Mouse (Mus musculus): ENCODE measurements around the gene Trim2.

Trim2 gene

DNA sequence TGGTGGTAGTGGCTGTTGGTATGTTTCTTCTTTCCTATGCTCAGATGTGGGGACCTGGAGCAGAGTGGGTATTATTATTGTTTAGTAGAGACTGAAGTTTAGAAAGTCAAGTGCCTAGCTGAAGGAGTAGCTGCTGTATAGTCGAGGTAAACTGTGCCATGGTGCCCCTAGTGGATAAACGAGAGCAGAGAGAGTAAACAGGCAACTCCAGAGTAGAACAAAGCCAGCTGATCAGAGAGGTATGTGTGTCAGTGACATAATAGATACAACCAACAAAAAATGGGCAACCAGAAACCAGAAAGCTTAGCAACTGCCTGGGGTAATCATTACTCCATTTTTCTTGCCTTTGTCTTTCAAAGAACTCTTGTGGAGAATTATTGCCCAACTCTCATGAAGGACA is 81.7 kb downstream of the Trim2 start:
- no peak for DNase-seq (ENCODE audit: inconsistent ontology term)

DNA sequence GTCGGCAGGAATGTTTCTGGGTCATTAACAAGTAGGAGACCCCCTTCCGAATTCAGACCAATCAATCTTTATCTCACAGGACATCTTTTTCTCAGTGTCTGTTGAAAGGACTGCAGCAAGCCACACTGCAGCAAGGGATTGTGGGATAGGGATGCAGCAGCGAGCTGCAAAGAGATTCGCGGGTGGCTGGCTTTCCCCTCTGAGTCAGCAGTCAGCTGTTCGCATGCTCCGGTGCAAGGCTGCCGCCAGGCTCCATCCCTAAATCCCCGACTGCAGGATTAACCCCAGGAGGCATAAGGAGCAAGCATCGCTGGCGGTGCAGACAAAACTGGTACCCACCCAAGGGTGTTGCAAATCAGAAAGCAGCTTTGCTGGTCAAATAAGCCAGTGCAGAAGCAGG is 85.9 kb downstream of the Trim2 start:
- DNase-seq (ENCODE audit: inconsistent ontology term) = peak; percentile 76

DNA sequence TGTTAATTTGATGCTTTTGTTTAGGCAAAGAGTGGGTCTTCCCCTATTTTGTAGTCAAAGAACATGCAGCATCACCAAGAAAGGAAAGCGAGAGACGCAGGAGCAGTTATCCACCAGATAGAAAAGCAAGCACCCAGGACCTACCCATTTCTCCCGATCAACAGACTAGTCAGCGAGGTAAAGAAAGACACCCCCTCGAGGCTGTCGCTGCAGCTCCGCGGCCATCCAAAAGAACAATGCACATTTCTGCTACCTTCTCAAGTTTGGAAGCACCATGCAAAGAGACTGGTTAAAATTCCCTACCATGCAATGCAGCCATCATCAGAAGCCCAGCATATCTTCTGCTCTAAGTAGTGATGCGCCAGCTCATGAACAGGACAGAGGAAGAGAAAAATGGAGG is 86.4 kb downstream of the Trim2 start:
- DNase-seq (ENCODE audit: inconsistent ontology term) = no peak

GRCm38 (mm10) chr3:84219720-84220273 is 86.9 kb downstream of the Trim2 start:
- no peak for DNase-seq (ENCODE audit: inconsistent ontology term)

DNA sequence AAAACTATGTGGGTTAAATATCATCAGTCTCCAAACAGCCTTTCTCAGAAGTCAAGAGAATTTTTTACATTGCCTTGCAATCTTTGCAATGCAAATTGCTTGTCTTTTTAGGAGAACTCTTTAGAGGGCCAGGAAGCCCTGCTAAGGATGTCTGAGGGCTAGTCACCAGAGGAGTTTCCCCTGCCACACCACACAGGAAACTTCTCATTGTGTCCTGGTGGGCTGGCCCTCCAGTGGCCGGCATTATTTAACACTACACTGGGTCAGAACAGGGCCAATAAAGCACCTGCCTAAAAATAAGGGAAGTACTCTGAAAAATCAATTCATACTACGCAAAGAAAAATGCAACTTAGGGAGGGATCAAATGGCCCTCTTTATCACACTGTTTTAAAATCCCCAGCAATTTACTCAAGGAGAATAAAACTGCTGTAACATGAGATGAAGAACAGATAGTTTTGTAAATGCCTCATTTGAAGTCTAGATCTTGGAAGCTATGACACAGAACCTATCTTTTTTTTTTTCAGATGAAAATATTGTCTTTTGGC is 87.4 kb downstream of the Trim2 start:
- no peak for DNase-seq (ENCODE audit: inconsistent ontology term)

- DNase-seq (ENCODE audit: inconsistent ontology term) = no peak
Measured at GRCm38 (mm10) chr3:84218498-84218897, 88.2 kb downstream of the Trim2 start.

DNA sequence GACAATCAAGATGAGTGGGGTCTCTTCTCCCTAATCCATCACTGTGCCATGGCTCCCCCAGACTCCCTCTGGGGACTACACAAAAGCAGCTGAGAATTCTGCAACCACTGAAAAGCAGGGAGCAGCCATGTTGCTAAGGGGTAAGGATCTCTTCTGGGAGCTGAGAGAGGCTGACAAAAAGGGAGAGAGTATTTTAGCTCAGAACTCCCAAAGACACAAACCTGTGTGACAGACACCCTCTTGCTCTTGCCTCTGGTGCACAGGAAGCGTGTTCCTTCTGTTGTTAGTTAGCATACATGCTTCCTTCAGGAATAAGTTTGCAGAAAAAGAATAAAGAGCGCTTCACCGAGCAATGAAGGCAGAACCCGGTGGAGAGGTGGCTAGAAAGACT is 88.7 kb downstream of the Trim2 start:
- DNase-seq (ENCODE audit: inconsistent ontology term) = no peak

- DNase-seq (ENCODE audit: inconsistent ontology term) = no peak
Measured at GRCm38 (mm10) chr3:84217118-84217960, 89.3 kb downstream of the Trim2 start.

DNA sequence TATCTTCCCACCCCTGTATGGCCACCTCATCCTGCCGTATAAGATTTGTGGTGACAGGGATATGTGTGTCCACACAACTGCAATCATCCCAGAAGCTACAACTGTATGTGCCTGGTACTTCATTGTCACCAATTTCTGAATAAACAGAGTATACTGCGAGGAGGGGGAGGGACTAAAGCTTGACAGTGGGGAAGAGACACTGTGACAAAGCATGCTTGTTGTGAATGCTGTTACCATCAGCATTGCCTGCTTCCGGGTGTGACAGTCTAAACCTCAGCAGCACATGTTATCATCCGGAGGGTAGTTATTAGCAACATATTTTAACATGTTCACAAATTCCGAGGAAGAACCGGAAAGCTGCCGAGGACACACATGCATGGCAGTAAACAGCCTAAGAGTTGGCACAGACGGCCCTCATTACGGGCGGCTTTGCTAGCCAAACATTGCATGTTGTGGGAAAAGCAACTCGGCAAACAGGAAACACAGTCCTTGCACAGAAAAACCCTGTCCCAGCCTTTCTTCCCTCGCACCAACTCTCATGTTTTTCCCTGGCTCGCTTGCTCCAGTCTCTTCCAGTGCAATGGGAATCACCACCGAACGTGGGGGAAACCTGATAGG is 90.8 kb downstream of the Trim2 start:
- DNase-seq (ENCODE audit: inconsistent ontology term) = no peak

DNA sequence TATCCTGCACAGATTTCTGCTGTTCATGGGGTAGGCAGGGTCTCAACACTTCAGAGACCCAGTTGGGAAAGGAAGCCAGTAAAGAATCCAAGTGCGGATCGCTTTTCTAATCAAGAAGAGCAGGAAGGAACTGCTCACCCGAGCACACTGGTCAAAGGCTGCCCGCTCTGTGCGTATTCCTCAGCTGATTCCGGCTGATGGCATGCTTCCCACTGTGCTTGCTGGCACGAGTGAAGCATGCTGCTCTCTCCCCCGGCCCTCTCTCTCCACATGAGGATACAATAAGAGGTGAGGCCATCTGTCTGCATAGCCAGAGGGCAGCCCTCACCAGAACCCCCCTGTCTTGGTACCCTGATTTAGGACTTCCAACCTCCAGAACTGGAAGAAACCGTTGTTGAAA is 91.4 kb downstream of the Trim2 start:
- peak; percentile 73 for DNase-seq (ENCODE audit: inconsistent ontology term)

- no peak for DNase-seq (ENCODE audit: inconsistent ontology term)
Measured at GRCm38 (mm10) chr3:84214501-84214900, 92.2 kb downstream of the Trim2 start.

- no peak for DNase-seq (ENCODE audit: inconsistent ontology term)
Measured at GRCm38 (mm10) chr3:84211340-84211875, 95.3 kb downstream of the Trim2 start.

- peak; percentile 73 for DNase-seq (ENCODE audit: inconsistent ontology term)
Measured at GRCm38 (mm10) chr3:84208917-84209513, 97.7 kb downstream of the Trim2 start.

- no peak for DNase-seq (ENCODE audit: inconsistent ontology term)
Measured at GRCm38 (mm10) chr3:84208475-84208874, 98.2 kb downstream of the Trim2 start.

DNA sequence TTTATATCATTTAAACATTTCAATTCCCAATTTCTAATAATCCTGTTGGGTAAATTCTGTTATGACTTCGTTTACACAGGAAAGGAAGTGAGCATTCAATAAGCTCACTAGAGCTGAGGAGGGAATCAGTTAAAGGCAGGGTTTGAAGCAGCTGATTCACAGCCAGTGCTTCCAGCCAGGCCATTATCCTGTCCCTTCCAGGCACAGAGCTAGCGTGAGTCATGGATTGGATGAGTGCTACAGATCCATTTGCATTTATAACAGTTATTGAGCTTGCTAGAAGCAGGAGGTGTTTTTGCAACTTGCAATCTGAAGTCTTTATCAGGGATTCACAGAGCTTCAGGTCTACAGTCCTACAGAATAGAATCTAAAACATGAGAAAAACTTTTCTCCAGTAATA is 99.3 kb downstream of the Trim2 start:
- peak; percentile 74 for DNase-seq (ENCODE audit: inconsistent ontology term)

- no peak for DNase-seq (ENCODE audit: inconsistent ontology term)
Measured at GRCm38 (mm10) chr3:84206106-84206505, 100.6 kb downstream of the Trim2 start.

- DNase-seq (ENCODE audit: inconsistent ontology term) = no peak
Measured at GRCm38 (mm10) chr3:84205650-84206049, 101.0 kb downstream of the Trim2 start.

GRCm38 (mm10) chr3:84204640-84205039 is 102.0 kb downstream of the Trim2 start:
- no peak for DNase-seq (ENCODE audit: inconsistent ontology term)

- DNase-seq (ENCODE audit: inconsistent ontology term) = peak; percentile 99
Measured at GRCm38 (mm10) chr3:84200559-84201420, 105.9 kb downstream of the Trim2 start.

DNA sequence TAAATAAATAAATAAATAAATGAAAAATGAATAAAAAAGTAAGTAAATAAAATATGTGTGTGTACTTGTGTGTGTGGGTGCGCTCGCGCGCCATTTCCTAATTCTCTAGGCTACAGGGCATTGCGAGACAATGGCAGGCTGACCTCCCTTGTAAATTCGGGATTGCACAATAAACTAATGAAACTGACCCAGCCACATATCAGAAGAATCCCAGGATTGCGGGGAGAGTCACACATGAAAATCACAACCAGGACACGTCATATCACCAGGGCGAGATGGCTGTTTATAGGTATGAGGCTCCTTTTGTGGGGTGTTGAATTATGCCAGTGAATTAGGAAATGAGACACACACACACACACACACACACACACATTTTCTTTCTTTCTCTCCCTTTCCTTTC is 107.2 kb downstream of the Trim2 start:
- peak; percentile 75 for DNase-seq (ENCODE audit: inconsistent ontology term)

- no peak for DNase-seq (ENCODE audit: inconsistent ontology term)
Measured at GRCm38 (mm10) chr3:84198229-84198628, 108.4 kb downstream of the Trim2 start.

All from Muller cell, postnatal 12 days (primary cell).